Mouse (Mus musculus): ENCODE measurements around the gene Bhlhe23. TPM values are rescaled to one million over a fixed set of nuclear protein-coding genes. Genes with fewer than 3 reads are reported as not detected.

Bhlhe23 gene
- polyA plus RNA-seq, 1 experiment from 2014 or later, result 1.1 TPM

DNA sequence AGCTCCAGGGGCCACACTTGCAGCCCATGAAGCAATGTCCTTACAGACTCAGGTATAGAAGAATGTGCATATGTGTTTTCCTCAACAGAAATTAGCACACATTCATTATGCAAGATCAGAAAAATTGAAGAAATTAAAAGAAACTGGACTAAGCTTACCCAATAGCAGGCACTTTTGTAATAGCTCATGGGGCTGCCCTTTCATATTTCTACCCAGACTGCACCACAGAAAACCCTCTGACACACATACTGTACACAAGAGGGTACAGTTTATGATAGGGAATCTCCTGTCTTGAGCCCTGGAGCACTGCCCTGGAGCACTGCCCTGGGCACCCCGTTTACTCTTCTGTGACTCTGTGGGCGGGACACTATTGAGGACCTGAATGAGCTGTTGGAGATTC is 38.7 kb downstream of the Bhlhe23 start:
- Histone ChIP-seq H3K4me2 (replicated peaks) (no peak overlapping the region), H3K36me3 (no peaks in the 10 kb centered on the region), H3K9me3 (no peaks in the 10 kb centered on the region), H3K4me3 (no peak overlapping the region), H3K27ac (replicated peaks) (no peak overlapping the region), H3K9ac (replicated peaks) (no peak overlapping the region), H3K27me3 (no peaks in the 10 kb centered on the region), H3K4me1 (no peaks in the 10 kb centered on the region)
- WGBS, result 71% methylated on average over 2 of the region's 2 CpGs
- no peak for ATAC-seq (replicated peaks)

DNA sequence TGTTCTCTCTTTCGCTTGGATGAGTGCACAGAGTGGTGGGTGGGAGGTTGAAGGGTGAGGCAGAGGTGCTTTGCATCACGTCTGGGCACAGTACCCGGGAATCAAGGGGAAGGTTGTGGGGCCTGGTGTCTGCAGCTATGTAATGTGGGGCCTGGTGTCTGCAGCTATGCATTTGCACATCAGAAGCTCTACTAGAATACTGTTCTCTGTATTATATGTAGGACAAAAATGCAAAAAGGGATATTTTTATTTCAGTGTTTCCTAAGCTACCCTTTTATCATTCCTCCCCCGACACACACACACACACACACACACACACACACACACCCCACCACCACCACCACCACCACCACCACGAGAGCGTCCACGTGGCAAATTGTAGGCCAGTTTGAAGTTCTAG is 41.5 kb downstream of the Bhlhe23 start:
- ATAC-seq (replicated peaks), result no peak
- WGBS, result 77% methylated on average over 7 of the region's 7 CpGs
- Histone ChIP-seq H3K9ac (replicated peaks) (no peak overlapping the region), H3K4me1 (no peaks in the 10 kb centered on the region), H3K4me3 (no peak overlapping the region), H3K4me2 (replicated peaks) (no peak overlapping the region), H3K36me3 (no peaks in the 10 kb centered on the region), H3K27ac (replicated peaks) (no peak overlapping the region), H3K9me3 (no peaks in the 10 kb centered on the region), H3K27me3 (no peaks in the 10 kb centered on the region)

DNA sequence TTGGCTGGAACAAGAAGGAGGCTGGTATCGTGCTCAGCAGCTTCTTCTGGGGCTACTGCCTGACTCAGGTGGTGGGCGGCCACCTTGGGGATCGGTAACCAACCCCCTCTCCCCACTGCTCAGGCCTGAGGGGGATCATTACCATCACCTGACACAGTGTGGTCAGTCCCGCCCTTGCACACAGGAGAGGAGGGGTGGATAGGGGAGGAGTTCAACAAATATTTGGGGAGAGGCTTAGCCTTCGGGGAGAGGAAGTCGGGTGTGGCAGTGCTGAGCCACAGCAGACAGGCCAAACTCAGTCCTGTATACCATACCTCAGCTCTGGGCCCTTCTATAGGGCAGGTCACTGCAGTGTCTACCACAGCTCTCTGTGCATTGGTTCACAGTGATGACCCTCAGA is 44.7 kb downstream of the Bhlhe23 start:
- no peaks in the 10 kb centered on the region for H3K27me3 ChIP-seq
- H3K36me3 ChIP-seq, result no peaks in the 10 kb centered on the region
- H3K4me2 ChIP-seq (replicated peaks), result no peak overlapping the region
- 81% methylated on average over 6 of the region's 6 CpGs for WGBS
- no peaks in the 10 kb centered on the region for H3K4me1 ChIP-seq
- no peaks in the 10 kb centered on the region for H3K9me3 ChIP-seq
- ATAC-seq (replicated peaks), result no peak
- no peak overlapping the region for H3K4me3 ChIP-seq
- H3K9ac ChIP-seq (replicated peaks), result no peak overlapping the region
- H3K27ac ChIP-seq (replicated peaks), result no peak overlapping the region

DNA sequence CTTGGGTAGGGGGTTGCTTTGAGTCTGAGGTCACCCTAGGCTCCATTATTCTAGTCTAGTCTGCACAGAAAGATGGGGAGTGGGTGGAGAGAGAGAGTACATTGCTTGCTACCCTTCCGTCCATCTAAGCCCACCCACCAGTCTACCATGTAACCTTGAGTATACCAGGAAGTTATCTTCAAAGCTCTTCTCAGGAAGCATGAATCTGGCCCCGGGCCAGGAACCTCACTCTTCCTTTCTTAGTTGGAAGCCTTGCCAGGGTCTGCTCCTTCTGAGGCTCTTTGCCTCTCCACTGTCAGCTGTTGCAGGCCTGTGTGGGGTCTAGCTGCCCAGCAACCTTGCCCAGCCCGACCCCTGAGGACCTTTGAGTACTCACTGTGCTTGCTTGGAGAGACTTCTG is 45.7 kb downstream of the Bhlhe23 start:
- H3K36me3 ChIP-seq, result no peaks in the 10 kb centered on the region
- no peak for ATAC-seq (replicated peaks)
- no peaks in the 10 kb centered on the region for H3K27me3 ChIP-seq
- no peak overlapping the region for H3K27ac ChIP-seq (replicated peaks)
- no peak overlapping the region for H3K4me2 ChIP-seq (replicated peaks)
- no peak overlapping the region for H3K9ac ChIP-seq (replicated peaks)
- no peak overlapping the region for H3K4me3 ChIP-seq
- 72% methylated on average over 3 of the region's 3 CpGs for WGBS
- H3K4me1 ChIP-seq, result no peaks in the 10 kb centered on the region
- no peaks in the 10 kb centered on the region for H3K9me3 ChIP-seq

DNA sequence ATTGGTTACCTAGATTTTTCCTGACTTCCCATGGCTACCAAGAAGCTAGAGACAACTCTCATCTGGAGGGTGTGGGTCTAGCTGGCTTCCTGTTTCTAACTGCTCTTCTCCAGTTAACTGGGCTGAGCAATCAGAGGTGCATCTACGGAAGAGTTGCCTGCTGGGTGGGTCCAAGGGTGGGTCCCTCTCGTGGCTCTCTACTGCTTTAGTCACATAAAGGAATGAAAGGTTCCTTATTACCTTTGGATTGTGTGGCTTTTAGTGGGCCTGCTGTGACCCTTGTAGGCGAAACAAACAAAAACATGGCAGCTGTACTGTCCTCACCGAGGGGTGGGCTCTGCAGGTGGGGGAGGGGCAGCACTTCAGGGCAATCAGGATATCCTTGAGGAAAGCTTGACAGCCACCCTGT is 49.1 kb downstream of the Bhlhe23 start:
- no peaks in the 10 kb centered on the region for H3K9me3 ChIP-seq
- H3K4me3 ChIP-seq, result no peak overlapping the region
- 65% methylated on average over 4 of the region's 4 CpGs for WGBS
- H3K27ac ChIP-seq (replicated peaks), result no peak overlapping the region
- ATAC-seq (replicated peaks), result no peak
- H3K9ac ChIP-seq (replicated peaks), result no peak overlapping the region
- H3K4me2 ChIP-seq (replicated peaks), result no peak overlapping the region
- H3K4me1 ChIP-seq, result no peaks in the 10 kb centered on the region
- H3K36me3 ChIP-seq, result peaks cover 7% of the 10 kb centered on the region
- H3K27me3 ChIP-seq, result no peaks in the 10 kb centered on the region

DNA sequence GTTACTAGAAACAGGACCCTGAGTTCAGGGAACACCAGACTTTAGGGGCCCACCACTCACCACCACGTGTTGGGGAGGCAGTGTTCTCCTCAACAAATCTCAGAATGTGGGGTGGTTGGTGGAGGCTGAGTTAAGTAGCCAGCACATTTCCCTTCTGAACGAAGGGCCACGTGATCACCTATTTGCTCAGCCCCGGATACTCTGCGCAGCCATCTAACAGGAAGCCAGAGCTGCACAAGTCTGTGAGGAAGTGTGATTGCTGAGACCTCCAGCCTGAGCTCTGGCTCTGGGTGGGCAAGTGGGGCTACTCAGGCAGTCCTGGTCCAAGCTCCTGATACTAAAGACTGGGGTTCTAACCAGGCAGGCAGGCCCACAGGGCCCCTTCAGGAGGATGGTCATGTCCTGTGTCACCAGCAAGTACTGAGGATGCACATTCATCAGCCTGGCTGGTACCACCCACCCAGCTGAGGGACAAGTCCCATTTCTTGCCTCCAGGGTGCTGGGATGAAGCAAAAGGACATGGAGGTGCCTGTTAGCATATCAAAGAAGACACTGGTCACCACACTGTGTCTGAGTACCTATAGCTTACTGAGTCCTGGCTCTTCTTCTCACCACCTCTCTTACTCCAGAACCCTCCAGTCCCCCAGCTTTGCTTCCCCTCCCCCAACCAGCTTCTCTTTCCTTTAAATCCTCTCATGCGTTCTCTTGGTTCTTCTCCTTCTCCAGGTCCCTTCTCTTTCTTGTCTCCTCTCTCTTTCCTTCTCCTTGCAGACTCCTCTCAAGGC is 49.9 kb downstream of the Bhlhe23 start:
- Histone ChIP-seq H3K4me2 (replicated peaks) (no peak overlapping the region), H3K27ac (replicated peaks) (no peak overlapping the region), H3K4me3 (no peak overlapping the region), H3K4me1 (no peaks in the 10 kb centered on the region), H3K36me3 (peaks cover 14% of the 10 kb centered on the region), H3K27me3 (no peaks in the 10 kb centered on the region), H3K9me3 (no peaks in the 10 kb centered on the region), H3K9ac (replicated peaks) (no peak overlapping the region)
- no peak for ATAC-seq (replicated peaks)
- WGBS, result 77% methylated on average over 6 of the region's 6 CpGs

DNA sequence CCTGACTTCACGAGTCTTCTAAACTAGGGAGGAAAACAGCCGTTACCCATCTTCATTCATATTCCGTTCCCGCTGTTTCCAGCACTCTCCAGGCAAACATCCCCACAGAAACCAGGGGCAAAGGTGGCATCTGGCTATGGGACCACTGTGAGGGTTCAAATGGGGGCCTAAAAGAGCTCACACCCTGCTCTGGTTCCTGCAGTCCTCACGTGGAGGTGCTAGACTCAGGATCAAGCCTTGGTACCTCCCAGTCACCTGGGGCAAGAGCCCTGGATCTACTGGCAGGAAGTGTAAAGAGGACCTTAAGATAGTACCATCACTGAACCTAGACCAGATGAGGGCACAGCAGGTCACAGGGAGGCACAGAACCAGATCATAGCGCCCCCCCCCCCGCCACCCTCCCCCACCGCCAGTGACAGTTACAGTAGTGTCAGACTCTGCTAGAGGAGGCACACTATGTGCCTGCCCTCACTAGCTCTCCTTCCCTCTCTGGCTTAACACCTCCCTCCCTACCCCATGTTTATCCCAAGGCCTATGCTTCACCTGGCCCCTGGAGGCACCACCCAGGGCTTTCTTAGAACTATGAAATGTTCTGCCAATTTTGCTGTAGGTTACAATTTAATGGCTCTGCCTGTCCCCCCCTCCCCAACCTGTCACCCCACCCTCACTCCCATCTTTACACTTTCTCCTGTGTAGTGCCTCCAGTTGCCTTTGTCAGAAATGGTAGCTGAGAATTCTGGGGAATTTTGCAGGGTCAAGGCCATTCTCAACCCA is 50.7 kb downstream of the Bhlhe23 start:
- ATAC-seq (replicated peaks), result no peak
- 31% methylated on average over 8 of the region's 8 CpGs for WGBS

DNA sequence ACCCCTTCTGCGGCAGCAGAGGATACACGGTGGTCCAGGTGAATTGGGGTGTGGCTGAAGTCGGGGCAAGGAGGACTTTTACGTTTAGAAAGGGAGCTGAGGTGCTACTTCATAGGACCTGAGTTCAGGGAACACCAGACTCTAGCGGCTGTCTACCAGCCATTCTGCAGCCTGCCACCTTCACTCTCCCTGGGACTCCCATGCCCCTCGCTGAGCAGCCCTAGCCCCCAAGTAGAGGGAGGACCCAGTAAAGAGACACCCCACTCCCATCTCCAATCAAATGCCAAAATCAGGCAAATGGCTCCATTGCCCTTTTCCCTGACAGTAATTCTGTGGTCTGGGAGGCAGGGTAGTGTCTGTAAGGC is 51.3 kb downstream of the Bhlhe23 start:
- Histone ChIP-seq H3K9ac (replicated peaks) (no peak overlapping the region), H3K4me1 (no peaks in the 10 kb centered on the region), H3K36me3 (peaks cover 28% of the 10 kb centered on the region), H3K27ac (replicated peaks) (no peak overlapping the region), H3K4me3 (no peak overlapping the region), H3K27me3 (no peaks in the 10 kb centered on the region), H3K9me3 (no peaks in the 10 kb centered on the region), H3K4me2 (replicated peaks) (no peak overlapping the region)
- ATAC-seq (replicated peaks), result no peak
- WGBS, result 8% methylated on average over 6 of the region's 6 CpGs

More for the DNA sequence above, 50.7 kb downstream of the Bhlhe23 start:
- H3K27ac ChIP-seq (replicated peaks), result no peak overlapping the region
- no peak overlapping the region for H3K4me2 ChIP-seq (replicated peaks)
- H3K4me3 ChIP-seq, result no peak overlapping the region
- H3K27me3 ChIP-seq, result no peaks in the 10 kb centered on the region
- H3K36me3 ChIP-seq, result peaks cover 22% of the 10 kb centered on the region
- H3K4me1 ChIP-seq, result no peaks in the 10 kb centered on the region
- H3K9me3 ChIP-seq, result no peaks in the 10 kb centered on the region
- no peak overlapping the region for H3K9ac ChIP-seq (replicated peaks)

DNA sequence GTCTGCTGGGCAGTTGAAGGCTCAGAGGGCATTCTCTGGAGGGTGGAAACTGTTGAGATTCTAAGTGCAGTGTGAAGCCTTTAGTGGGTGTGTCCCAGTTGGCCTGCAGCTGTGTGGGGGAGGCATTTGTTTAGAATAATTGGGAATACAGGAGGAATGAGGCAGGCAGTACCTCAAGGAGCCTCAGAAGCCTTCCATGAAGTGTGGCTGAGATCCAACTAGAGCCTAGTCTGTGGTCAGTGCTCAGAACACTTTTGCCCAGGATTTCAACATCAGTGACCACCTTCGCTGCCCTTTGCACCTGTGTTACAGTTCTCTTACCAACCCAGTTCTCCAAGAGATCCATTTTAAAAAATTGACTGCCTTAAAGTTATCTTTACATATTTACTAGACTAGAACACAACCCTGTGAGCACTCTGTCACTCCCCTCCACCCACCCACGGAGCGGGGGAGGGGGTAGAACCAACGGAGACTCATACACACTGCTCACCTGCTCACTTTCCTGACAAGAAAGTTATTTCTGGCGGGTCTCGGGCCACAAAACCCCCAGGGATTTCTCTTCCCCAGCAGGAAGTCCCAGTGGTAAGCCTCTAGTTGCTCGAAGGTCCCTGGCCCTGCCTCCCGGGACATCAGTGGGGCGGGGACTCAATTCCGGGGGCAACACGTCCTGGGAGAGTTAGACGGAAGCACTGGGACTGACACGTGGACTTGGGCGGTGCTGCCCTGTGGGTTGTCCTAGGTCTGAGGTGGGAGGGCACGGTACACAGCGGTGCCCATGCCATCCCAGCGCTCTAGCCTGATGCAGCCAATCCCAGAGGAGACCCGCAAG is 51.9 kb downstream of the Bhlhe23 start, which contains the start of gene Slc17a9:
Gene Slc17a9 (plus strand): TSS at position 679 of the 829 bp plus-strand sequence.
- H3K4me1 ChIP-seq, result no peaks in the 10 kb centered on the region
- no peak within 1 kb of the TSS for H3K4me3 ChIP-seq
- no peaks in the 10 kb centered on the region for H3K27me3 ChIP-seq
- no peak within 1 kb of the TSS for H3K4me2 ChIP-seq (replicated peaks)
- H3K9me3 ChIP-seq, result no peaks in the 10 kb centered on the region
- no peak for ATAC-seq (replicated peaks)
- H3K36me3 ChIP-seq, result peaks cover 33% of the 10 kb centered on the region
- H3K27ac ChIP-seq (replicated peaks), result no peak within 1 kb of the TSS
- H3K9ac ChIP-seq (replicated peaks), result no peak within 1 kb of the TSS
- WGBS, result 8% methylated on average over 18 of the region's 18 CpGs

Other genes with a start within 250 kb of the Bhlhe23 start
- gene Mrgbp, start 195.6 kb downstream of the Bhlhe23 start, polyA plus RNA-seq (2015; fragmentation: Nextera tagmentation; extraction: Ambion mirVana), result 51.8 and 52.5 TPM in 2 replicates
- gene Ogfr, start 187.7 kb downstream of the Bhlhe23 start, polyA plus RNA-seq (2015; fragmentation: Nextera tagmentation; extraction: Ambion mirVana), result 83.7 and 89.1 TPM in 2 replicates
- gene Col9a3, start 179.1 kb downstream of the Bhlhe23 start, polyA plus RNA-seq (2015; fragmentation: Nextera tagmentation; extraction: Ambion mirVana), result 37.2 and 44.3 TPM in 2 replicates
- gene Tcfl5, start 134.2 kb downstream of the Bhlhe23 start, polyA plus RNA-seq (2015; fragmentation: Nextera tagmentation; extraction: Ambion mirVana), result 0.29 and 0.50 TPM in 2 replicates
- 29.6 and 30.8 TPM in 2 replicates for gene Dido1, start 66.9 kb downstream of the Bhlhe23 start, polyA plus RNA-seq (2015; fragmentation: Nextera tagmentation; extraction: Ambion mirVana)
- gene Gid8, start 66.8 kb downstream of the Bhlhe23 start, polyA plus RNA-seq (2015; fragmentation: Nextera tagmentation; extraction: Ambion mirVana), result 58.0 and 58.7 TPM in 2 replicates
- gene Slc17a9, start 51.6 kb downstream of the Bhlhe23 start, polyA plus RNA-seq (2015; fragmentation: Nextera tagmentation; extraction: Ambion mirVana), result 0.13 and 0.29 TPM in 2 replicates
- 50.2 and 52.8 TPM in 2 replicates for gene Ythdf1, start 144.0 kb upstream of the Bhlhe23 start, polyA plus RNA-seq (2015; fragmentation: Nextera tagmentation; extraction: Ambion mirVana)
- gene Birc7, start 152.1 kb upstream of the Bhlhe23 start, polyA plus RNA-seq (2015; fragmentation: Nextera tagmentation; extraction: Ambion mirVana), result 0.11 and 0.14 TPM in 2 replicates
- gene Nkain4, start 177.8 kb upstream of the Bhlhe23 start, polyA plus RNA-seq (2015; fragmentation: Nextera tagmentation; extraction: Ambion mirVana), result 50.8 and 64.3 TPM in 2 replicates
- 103 and 106 TPM in 2 replicates for gene Arfgap1, start 190.3 kb upstream of the Bhlhe23 start, polyA plus RNA-seq (2015; fragmentation: Nextera tagmentation; extraction: Ambion mirVana)
- gene Col20a1, start 209.6 kb upstream of the Bhlhe23 start, polyA plus RNA-seq (2015; fragmentation: Nextera tagmentation; extraction: Ambion mirVana), result 0.08 and 0.29 TPM in 2 replicates